ENCODE assay signal across 8 mouse cellular contexts in the genomic region with DNA sequence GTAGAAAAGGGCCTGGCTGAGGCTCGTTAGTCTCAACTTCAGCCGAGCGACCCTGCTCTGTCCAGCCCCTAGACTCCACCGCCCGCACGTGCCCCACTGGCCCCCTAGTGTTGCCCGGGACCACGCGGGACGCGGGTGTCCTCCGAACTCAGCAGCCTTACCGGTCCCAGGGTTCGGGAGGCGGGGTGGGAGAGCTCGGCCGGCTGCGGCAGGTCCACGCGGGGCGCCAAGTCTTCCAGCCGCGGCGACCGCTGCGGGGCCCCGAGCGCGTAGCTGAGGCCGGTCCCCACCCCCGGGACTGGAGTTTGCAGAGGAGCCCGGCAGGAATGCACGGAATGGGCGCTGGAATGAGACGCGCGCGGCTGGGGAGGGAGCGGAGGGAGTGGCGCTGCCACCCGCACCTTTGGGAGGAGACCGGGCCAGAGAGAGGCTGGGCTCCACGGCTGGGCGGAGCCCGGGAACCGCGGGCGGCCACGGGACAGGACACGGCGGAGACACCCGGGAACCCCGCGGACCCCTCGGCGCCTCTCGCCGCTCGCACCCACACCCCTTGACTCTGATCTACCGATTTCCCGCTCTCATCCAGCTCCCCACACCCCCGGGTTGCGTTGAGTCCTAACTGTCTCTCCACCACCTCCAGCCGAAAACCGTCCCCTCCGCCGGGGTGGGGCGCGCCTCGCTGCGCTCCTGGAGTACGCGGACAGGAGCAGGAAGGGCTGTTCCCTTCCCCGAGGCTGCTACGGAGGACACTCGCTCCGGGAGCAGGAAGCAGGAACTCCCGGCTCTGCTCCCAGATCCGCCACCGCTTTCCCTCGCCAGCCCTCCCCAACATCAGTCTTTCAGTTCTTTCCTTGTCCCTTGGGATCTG. TPM values are rescaled to one million over a fixed set of nuclear protein-coding genes. Genes with fewer than 3 reads are reported as not detected.
A peak's percentile ranks its signal among the peaks of the same experiment; 100 is the strongest.
DNase-seq lines count a peak whose midpoint lies in the region; ATAC-seq and TF ChIP-seq lines count a peak whose summit lies in the region.

A gene (minus strand): TSS at position 690 of the 868 bp plus-strand sequence.

- TF ChIP-seq POLR2A in testis, adult 2 months (IDR thresholded peaks at IDR 0.05; ENCODE audit: control insufficient read depth, low read depth, low read length) = no peak

- H3K27me3 ChIP-seq in hindbrain, embryonic 14.5 days (ENCODE audit: control insufficient read depth, insufficient read depth, low read length) = peaks cover 47% of the 10 kb centered on the region
- H3K27me3 ChIP-seq in midbrain, embryonic 14.5 days (ENCODE audit: control insufficient read depth, insufficient read depth, low read length) = peaks cover 46% of the 10 kb centered on the region
- H3K27me3 ChIP-seq in testis, adult 2 months (ENCODE audit: control insufficient read depth, insufficient read depth, low read length) = no peaks in the 10 kb centered on the region; the same call in 1 of the 2 replicates

- peaks cover 19% of the 10 kb centered on the region for H3K4me1 ChIP-seq in hindbrain, embryonic 14.5 days (replicated peaks; ENCODE audit: control insufficient read depth, insufficient read depth, low read length)
- peaks cover 8% of the 10 kb centered on the region; the same call in 1 of the 2 replicates for H3K4me1 ChIP-seq in midbrain, embryonic 14.5 days (ENCODE audit: control insufficient read depth, insufficient read depth, low read length)
- peaks cover 11% of the 10 kb centered on the region for H3K4me1 ChIP-seq in testis, adult 2 months (ENCODE audit: control insufficient read depth, insufficient read depth, low read length)

- under 1% methylated on average over 79 of the region's 81 CpGs for WGBS in hindbrain, embryonic 14.5 days
- under 1% methylated on average over 79 of the region's 81 CpGs for WGBS in midbrain, embryonic 14.5 days

- H3K4me2 ChIP-seq in hindbrain, embryonic 14.5 days (replicated peaks) = peak within 1 kb of the TSS; percentile 99
- H3K4me2 ChIP-seq in midbrain, embryonic 14.5 days (ENCODE audit: low read length) = peak within 1 kb of the TSS; percentile 100

- no peaks in the 10 kb centered on the region for H3K36me3 ChIP-seq in hindbrain, embryonic 14.5 days (replicated peaks; ENCODE audit: control insufficient read depth, insufficient read depth)
- H3K36me3 ChIP-seq in midbrain, embryonic 14.5 days (ENCODE audit: control insufficient read depth, insufficient read depth, low read length) = no peaks in the 10 kb centered on the region
- no peaks in the 10 kb centered on the region for H3K36me3 ChIP-seq in testis, adult 2 months (ENCODE audit: control insufficient read depth, insufficient read depth, low read length)

- peak within 1 kb of the TSS; percentile 59 for H3K9ac ChIP-seq in hindbrain, embryonic 14.5 days
- H3K9ac ChIP-seq in midbrain, embryonic 14.5 days (replicated peaks; ENCODE audit: low read length) = peak within 1 kb of the TSS; percentile 56

- no peak for TF ChIP-seq CTCF in testis, adult 2 months (IDR thresholded peaks at IDR 0.05; ENCODE audit: control insufficient read depth, insufficient read depth, insufficient replicate concordance, low read depth, low read length)

- H3K4me3 ChIP-seq in hindbrain, embryonic 14.5 days (replicated peaks; ENCODE audit: low read length) = peak within 1 kb of the TSS; percentile 64
- H3K4me3 ChIP-seq in midbrain, embryonic 14.5 days (replicated peaks; ENCODE audit: low read depth, low read length) = peak within 1 kb of the TSS; percentile 62
- peak within 1 kb of the TSS; percentile 66 for H3K4me3 ChIP-seq in testis, adult 2 months (ENCODE audit: control insufficient read depth, low read depth, low read length)

- no peaks in the 10 kb centered on the region for H3K9me3 ChIP-seq in hindbrain, embryonic 14.5 days (ENCODE audit: control insufficient read depth, low read length)
- no peaks in the 10 kb centered on the region for H3K9me3 ChIP-seq in midbrain, embryonic 14.5 days (ENCODE audit: control insufficient read depth, low read length)

- no peak for DNase-seq in frontal cortex, postnatal 14 days (ENCODE audit: low spot score in 2 of 2)
- peak; percentile 60 to 69 for DNase-seq in cerebellum, postnatal 14 days
- DNase-seq in gastrocnemius, postnatal 10 days = peak; percentile 75
- no peak for DNase-seq in hindbrain, embryonic 14.5 days (ENCODE audit: low spot score)
- peak; percentile 56 for DNase-seq in liver
- DNase-seq in midbrain, embryonic 14.5 days = peak; percentile 61

- ATAC-seq in frontal cortex, adult (ENCODE audit: low TSS enrichment) = peak; percentile 81
- ATAC-seq in hindbrain, embryonic 14.5 days (ENCODE audit: low FRiP score) = peak; percentile 63; the same call in 1 of the 2 replicates
- peak; percentile 38; the same call in 1 of the 2 replicates for ATAC-seq in midbrain, embryonic 14.5 days (ENCODE audit: low FRiP score, low TSS enrichment)

- no peak within 1 kb of the TSS for H3K27ac ChIP-seq in hindbrain, embryonic 14.5 days
- H3K27ac ChIP-seq in midbrain, embryonic 14.5 days (replicated peaks; ENCODE audit: low read depth, low read length) = no peak within 1 kb of the TSS
- H3K27ac ChIP-seq in testis, adult 2 months (ENCODE audit: control insufficient read depth, insufficient read depth, low read depth, low read length) = no peak within 1 kb of the TSS

RNA-seq across cellular contexts. Expression of the gene that starts here (rescaled TPM):
- 10 to 100 TPM; 13.2 to 14.5 TPM for total RNA-seq in gastrocnemius, postnatal 10 days (2021)
- polyA plus RNA-seq in hindbrain, embryonic 14.5 days (2014; fragmentation: Nextera tagmentation; extraction: Ambion mirVana) = 0.27 and 0.32 TPM in 2 replicates
- 0.19 and 0.55 TPM in 2 replicates for polyA plus RNA-seq in midbrain, embryonic 14.5 days (2014; fragmentation: Nextera tagmentation; extraction: Ambion mirVana)
- 0.05 and 0.25 TPM in 2 replicates for polyA plus RNA-seq in testis, adult 2 months (2012; rRNA removed)

Comparison
In these comparisons a context has a peak if more than half of its experiments do, and no peak if none do; other contexts are left out.
1. Peak in ATAC-seq, H3K4me3 ChIP-seq, H3K9ac ChIP-seq and H3K4me2 ChIP-seq in hindbrain, embryonic 14.5 days; RNA of the gene not detected or under 1 TPM.
2. Peak in DNase-seq, ATAC-seq, H3K4me3 ChIP-seq, H3K9ac ChIP-seq and H3K4me2 ChIP-seq in midbrain, embryonic 14.5 days; RNA of the gene not detected or under 1 TPM.
3. DNase-seq: peak in cerebellum, postnatal 14 days (2 of 2), gastrocnemius, postnatal 10 days (single experiment) and liver (single experiment); none in frontal cortex, postnatal 14 days (0 of 2) and hindbrain, embryonic 14.5 days (single experiment).
4. Peak in every context shown above with its lines, with median percentiles within 50 percentile points of each other: ATAC-seq and H3K4me3 ChIP-seq.